Mouse (Mus musculus): Measurements from ENCODE around the gene Olfr748. TPM values are rescaled to one million over a fixed set of nuclear protein-coding genes. Genes with fewer than 3 reads are reported as not detected.
"Not testable (repeated sequence)": the region's sequence is repeated elsewhere in the genome, so short reads cannot be mapped to it uniquely, and the experiment has no call there.

Olfr748 gene
- not detected in 2 replicates for polyA plus RNA-seq (2016; fragmentation: Nextera tagmentation; extraction: Ambion mirVana)

DNA sequence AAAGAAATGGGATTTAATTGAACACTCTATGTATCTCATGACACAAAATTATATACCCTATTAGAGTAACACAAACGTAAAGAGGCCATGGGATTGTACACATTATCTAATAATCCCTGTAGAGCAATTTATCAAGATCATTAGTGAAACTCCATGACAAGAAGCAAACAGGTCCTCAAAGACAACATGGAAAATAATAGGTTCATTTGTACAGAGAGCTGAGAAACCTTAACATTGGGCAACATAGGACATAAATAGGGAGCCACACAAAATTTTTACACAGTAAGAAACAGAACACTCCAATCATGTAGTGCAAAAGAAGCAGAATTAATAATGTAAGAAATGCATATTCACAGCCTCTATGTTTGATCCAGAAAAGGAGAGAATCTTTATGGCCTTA, at the start of gene Olfr748:
TSS of gene Olfr748 (plus strand) at position 301 of the 400 bp plus-strand sequence.
- Histone ChIP-seq H3K4me1 (no peaks in the 10 kb centered on the region), H3K27ac (no peak within 1 kb of the TSS), H3K9ac (no peak within 1 kb of the TSS), H3K4me2 (replicated peaks) (no peak within 1 kb of the TSS), H3K4me3 (no peak within 1 kb of the TSS), H3K9me3 (no peaks in the 10 kb centered on the region), H3K36me3 (no peaks in the 10 kb centered on the region), H3K27me3 (no peaks in the 10 kb centered on the region)
- 73% methylated on average over 1 of the region's 1 CpGs for WGBS
- ATAC-seq (ENCODE audit: insufficient number of reproducible peaks, insufficient read depth, low FRiP score, low TSS enrichment): no peak

- Histone ChIP-seq H3K4me1 (no peaks in the 10 kb centered on the region), H3K4me3 (no peak within 1 kb of the TSS), H3K4me2 (replicated peaks) (no peak within 1 kb of the TSS), H3K27me3 (no peaks in the 10 kb centered on the region), H3K27ac (no peak within 1 kb of the TSS), H3K36me3 (no peaks in the 10 kb centered on the region), H3K9me3 (no peaks in the 10 kb centered on the region), H3K9ac (no peak within 1 kb of the TSS)
- no peak for ATAC-seq (ENCODE audit: insufficient number of reproducible peaks, insufficient read depth, low FRiP score, low TSS enrichment)
- 86% methylated on average over 3 of the region's 3 CpGs for WGBS
These were observed 14.1 kb upstream of the Olfr748 start, which contains the start of gene Olfr747 for GRCm38 (mm10) chr14:50693106-50693505. Gene Olfr747 (minus strand): TSS chr14:50693206.

DNA sequence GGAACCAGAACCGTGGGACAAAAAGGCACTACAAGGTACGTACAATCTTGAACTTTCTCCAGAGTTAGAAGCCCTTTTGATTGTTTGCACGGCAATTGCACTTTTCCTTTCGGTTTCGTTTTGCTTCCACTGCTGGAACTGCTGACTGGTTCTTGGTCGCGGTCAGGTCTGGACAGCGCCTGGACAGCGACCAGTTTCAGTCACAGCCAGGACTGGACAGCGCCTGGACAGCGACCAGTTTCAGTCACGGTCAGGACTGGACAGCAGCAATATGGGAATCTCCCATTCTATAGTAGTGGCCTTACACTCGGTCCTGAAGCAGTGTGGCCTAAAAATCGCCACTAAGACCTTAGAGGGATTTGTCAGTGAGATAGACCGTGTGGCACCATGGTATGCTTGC, 12.7 kb downstream of the Olfr748 start:
- H3K27ac ChIP-seq; H3K9ac ChIP-seq; H3K4me3 ChIP-seq; H3K36me3 ChIP-seq; ATAC-seq (ENCODE audit: insufficient number of reproducible peaks, insufficient read depth, low FRiP score, low TSS enrichment); H3K27me3 ChIP-seq; H3K4me1 ChIP-seq; H3K9me3 ChIP-seq; H3K4me2 ChIP-seq (replicated peaks): not testable (repeated sequence)
- 90% methylated on average over 15 of the region's 15 CpGs for WGBS

GRCm38 (mm10) chr14:50722371-50722770, 15.2 kb downstream of the Olfr748 start:
- 59% methylated on average over 4 of the region's 4 CpGs for WGBS
- not testable (repeated sequence) for H3K4me2 ChIP-seq (replicated peaks); H3K36me3 ChIP-seq; H3K9ac ChIP-seq; H3K9me3 ChIP-seq; H3K27ac ChIP-seq; H3K4me1 ChIP-seq; ATAC-seq (ENCODE audit: insufficient number of reproducible peaks, insufficient read depth, low FRiP score, low TSS enrichment); H3K27me3 ChIP-seq; H3K4me3 ChIP-seq

- no peak overlapping the region for H3K27ac ChIP-seq
- H3K4me1 ChIP-seq: no peaks in the 10 kb centered on the region
- H3K9me3 ChIP-seq: no peaks in the 10 kb centered on the region
- no peak overlapping the region for H3K4me3 ChIP-seq
- H3K9ac ChIP-seq: no peak overlapping the region
- H3K27me3 ChIP-seq: no peaks in the 10 kb centered on the region
- WGBS: 64% methylated on average over 2 of the region's 2 CpGs
- no peak overlapping the region for H3K4me2 ChIP-seq (replicated peaks)
- no peaks in the 10 kb centered on the region for H3K36me3 ChIP-seq
- ATAC-seq (ENCODE audit: insufficient number of reproducible peaks, insufficient read depth, low FRiP score, low TSS enrichment): no peak
These were observed 33.2 kb downstream of the Olfr748 start for GRCm38 (mm10) chr14:50740334-50740733.

GRCm38 (mm10) chr14:50741584-50741983, 34.4 kb downstream of the Olfr748 start:
- Histone ChIP-seq H3K27me3 (no peaks in the 10 kb centered on the region), H3K36me3 (no peaks in the 10 kb centered on the region), H3K27ac (no peak overlapping the region), H3K4me3 (no peak overlapping the region), H3K4me2 (replicated peaks) (no peak overlapping the region), H3K9ac (no peak overlapping the region), H3K9me3 (no peaks in the 10 kb centered on the region), H3K4me1 (no peaks in the 10 kb centered on the region)
- ATAC-seq (ENCODE audit: insufficient number of reproducible peaks, insufficient read depth, low FRiP score, low TSS enrichment): no peak
- WGBS: 80% methylated on average over 2 of the region's 2 CpGs

GRCm38 (mm10) chr14:50744994-50745393, 37.8 kb downstream of the Olfr748 start, which contains the start of gene Olfr749:
Gene Olfr749 (minus strand): TSS chr14:50745094.
- H3K27ac ChIP-seq: no peak within 1 kb of the TSS
- H3K9me3 ChIP-seq: no peaks in the 10 kb centered on the region
- ATAC-seq (ENCODE audit: insufficient number of reproducible peaks, insufficient read depth, low FRiP score, low TSS enrichment): no peak
- no peaks in the 10 kb centered on the region for H3K4me1 ChIP-seq
- no peaks in the 10 kb centered on the region for H3K36me3 ChIP-seq
- no peak within 1 kb of the TSS for H3K4me2 ChIP-seq (replicated peaks)
- no peaks in the 10 kb centered on the region for H3K27me3 ChIP-seq
- no peak within 1 kb of the TSS for H3K9ac ChIP-seq
- H3K4me3 ChIP-seq: no peak within 1 kb of the TSS

DNA sequence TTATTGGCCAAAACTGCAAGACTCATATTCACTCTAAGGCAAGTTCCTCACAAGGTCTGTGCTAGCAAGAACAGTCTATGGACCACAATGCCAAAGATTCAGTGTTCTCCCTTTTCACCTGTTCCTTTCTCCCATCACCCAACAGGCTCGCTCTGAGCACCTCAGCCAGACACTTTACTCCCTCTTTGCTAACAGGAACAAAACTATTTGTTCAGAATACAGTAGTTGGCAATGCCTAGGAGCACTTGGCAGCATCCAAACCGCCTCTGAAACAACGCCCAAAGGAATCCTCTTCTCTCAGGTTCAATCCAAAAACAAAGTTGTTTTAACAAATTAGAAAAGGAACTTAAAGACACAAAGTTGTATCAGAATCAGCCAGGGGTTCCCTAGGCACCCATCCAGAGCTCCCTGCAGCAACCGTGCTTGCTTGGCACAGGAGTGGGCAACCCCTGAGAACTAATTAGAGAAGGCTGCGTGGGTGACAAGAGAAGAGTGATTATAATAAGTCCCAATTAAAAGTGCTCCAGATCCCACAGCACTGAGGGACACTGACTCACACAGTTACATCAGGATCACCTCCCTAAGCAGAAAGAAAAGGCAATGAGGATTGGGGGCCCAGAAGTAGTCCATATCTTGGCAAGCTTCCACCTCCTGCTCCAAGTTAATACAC, 51.4 kb downstream of the Olfr748 start:
- ATAC-seq (ENCODE audit: insufficient number of reproducible peaks, insufficient read depth, low FRiP score, low TSS enrichment): no peak
- Histone ChIP-seq H3K9ac (no peak overlapping the region), H3K4me1 (no peaks in the 10 kb centered on the region), H3K27ac (no peak overlapping the region), H3K4me2 (replicated peaks) (no peak overlapping the region), H3K36me3 (peaks cover 6% of the 10 kb centered on the region; the same call in 1 of the 2 replicates), H3K4me3 (no peak overlapping the region), H3K27me3 (no peaks in the 10 kb centered on the region), H3K9me3 (no peaks in the 10 kb centered on the region)
- WGBS: 73% methylated on average over 5 of the region's 5 CpGs

Other genes starting within 250 kb of the Olfr748 start
- gene Olfr741, start 234.6 kb upstream of the Olfr748 start, polyA plus RNA-seq (2016; fragmentation: Nextera tagmentation; extraction: Ambion mirVana): not detected in 2 replicates
- gene Olfr742, start 203.8 kb upstream of the Olfr748 start, polyA plus RNA-seq (2016; fragmentation: Nextera tagmentation; extraction: Ambion mirVana): not detected in 2 replicates
- not detected in 2 replicates for gene Olfr743, start 185.5 kb upstream of the Olfr748 start, polyA plus RNA-seq (2016; fragmentation: Nextera tagmentation; extraction: Ambion mirVana)
- gene Olfr744, start 92.5 kb upstream of the Olfr748 start, polyA plus RNA-seq (2016; fragmentation: Nextera tagmentation; extraction: Ambion mirVana): not detected in 2 replicates
- 0.08 and 0.19 TPM in 2 replicates for gene Olfr745, start 68.0 kb upstream of the Olfr748 start, polyA plus RNA-seq (2016; fragmentation: Nextera tagmentation; extraction: Ambion mirVana)
- gene Olfr746, start 60.3 kb upstream of the Olfr748 start, polyA plus RNA-seq (2016; fragmentation: Nextera tagmentation; extraction: Ambion mirVana): not detected in 2 replicates
- not detected in 2 replicates for gene Olfr747, start 14.2 kb upstream of the Olfr748 start, polyA plus RNA-seq (2016; fragmentation: Nextera tagmentation; extraction: Ambion mirVana)
- gene Olfr749, start 37.7 kb downstream of the Olfr748 start, polyA plus RNA-seq (2016; fragmentation: Nextera tagmentation; extraction: Ambion mirVana): not detected in 2 replicates
- 95.2 and 96.7 TPM in 2 replicates for gene Ttc5, start 78.1 kb downstream of the Olfr748 start, polyA plus RNA-seq (2016; fragmentation: Nextera tagmentation; extraction: Ambion mirVana)
- not detected in 2 replicates for gene Ccnb1ip1, start 100.4 kb downstream of the Olfr748 start, polyA plus RNA-seq (2016; fragmentation: Nextera tagmentation; extraction: Ambion mirVana)
- 63.8 and 67.6 TPM in 2 replicates for gene Parp2, start 100.5 kb downstream of the Olfr748 start, polyA plus RNA-seq (2016; fragmentation: Nextera tagmentation; extraction: Ambion mirVana)
- 3.5 and 5.7 TPM in 2 replicates for gene Tep1, start 163.2 kb downstream of the Olfr748 start, polyA plus RNA-seq (2016; fragmentation: Nextera tagmentation; extraction: Ambion mirVana)
- 0.22 and 0.46 TPM in 2 replicates for gene Klhl33, start 190.1 kb downstream of the Olfr748 start, polyA plus RNA-seq (2016; fragmentation: Nextera tagmentation; extraction: Ambion mirVana)
- gene Osgep, start 217.5 kb downstream of the Olfr748 start, polyA plus RNA-seq (2016; fragmentation: Nextera tagmentation; extraction: Ambion mirVana): 162 and 166 TPM in 2 replicates
- 320 and 335 TPM in 2 replicates for gene Apex1, start 217.6 kb downstream of the Olfr748 start, polyA plus RNA-seq (2016; fragmentation: Nextera tagmentation; extraction: Ambion mirVana)
- 54.5 and 57.6 TPM in 2 replicates for gene Pip4p1, start 223.5 kb downstream of the Olfr748 start, polyA plus RNA-seq (2016; fragmentation: Nextera tagmentation; extraction: Ambion mirVana)
- gene Pnp, start 223.7 kb downstream of the Olfr748 start, polyA plus RNA-seq (2016; fragmentation: Nextera tagmentation; extraction: Ambion mirVana): 48.8 and 49.9 TPM in 2 replicates
- gene Gm49342, start 237.1 kb downstream of the Olfr748 start, polyA plus RNA-seq (2016; fragmentation: Nextera tagmentation; extraction: Ambion mirVana): not detected in 2 replicates
- gene Pnp2, start 248.6 kb downstream of the Olfr748 start, polyA plus RNA-seq (2016; fragmentation: Nextera tagmentation; extraction: Ambion mirVana): 0.29 TPM in 1 of 2 replicates, not detected in the other

All from embryonic facial prominence, embryonic 12.5 days (tissue).